Mouse (Mus musculus) liver, adult 2 months (tissue): ENCODE measurements around the gene Zfp575.

Experiments
- CTCF ChIP-seq: fragments of 200-500 bp; IDR thresholded peaks from 2 replicates; pipeline ENCODE4 v1.5.1; 2011; ENCODE audit warnings: low read depth, low read length, control low read depth
- POLR2A ChIP-seq: fragments of 200-500 bp; IDR thresholded peaks from 2 replicates; pipeline ENCODE4 v1.6.1; 2011; ENCODE audit warnings: low read length, control low read depth; ENCODE audit not compliant: insufficient read depth; ENCODE audit errors: extremely low read depth

DNA sequence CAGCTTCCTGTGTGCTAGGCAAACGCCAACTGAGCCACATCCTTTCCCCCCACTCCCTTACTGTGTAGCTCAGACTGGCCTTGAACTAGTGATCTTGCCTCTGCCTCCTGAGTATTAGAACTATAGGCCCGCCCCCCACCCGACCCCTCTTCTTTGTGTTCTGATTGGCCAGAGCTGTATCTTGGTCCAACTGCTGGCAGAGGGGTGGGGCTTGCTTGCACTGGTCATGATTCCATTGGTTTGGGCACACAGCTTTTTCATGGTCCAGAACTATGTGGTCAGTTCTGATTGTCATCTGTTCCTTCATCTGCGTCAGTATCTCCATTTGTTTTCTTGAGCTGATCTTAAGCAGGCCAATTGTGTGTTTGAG is 23.6 kb downstream of the Zfp575 start:
- TF ChIP-seq CTCF, result no peak
- TF ChIP-seq POLR2A, result no peak
